Mouse (Mus musculus) testis, adult 2 months (tissue): ENCODE measurements around the gene Fkbp15. TPM values are rescaled to one million over a fixed set of nuclear protein-coding genes. Genes with fewer than 3 reads are reported as not detected.

Experiments
- H3K27ac ChIP-seq: fragments of 200-500 bp; 2 replicates; pipeline ENCODE4 v1.5.1; 2012; ENCODE audit warnings: low read depth, low read length; ENCODE audit not compliant: control insufficient read depth, insufficient read depth
- H3K27me3 ChIP-seq: fragments of 200-500 bp; 2 replicates; pipeline ENCODE4 v1.6.1; 2012; ENCODE audit warnings: mild to moderate bottlenecking, low read length, moderate library complexity; ENCODE audit not compliant: control insufficient read depth, insufficient read depth
- H3K36me3 ChIP-seq: fragments of 200-500 bp; 2 replicates; pipeline ENCODE4 v1.6.1; 2012; ENCODE audit warnings: mild to moderate bottlenecking, low read length; ENCODE audit not compliant: control insufficient read depth, insufficient read depth
- H3K4me1 ChIP-seq: fragments of 200-500 bp; 2 replicates; pipeline ENCODE4 v1.6.1; 2012; ENCODE audit warnings: low read length; ENCODE audit not compliant: control insufficient read depth, insufficient read depth
- H3K4me3 ChIP-seq: fragments of 200-500 bp; 2 replicates; pipeline ENCODE4 v1.5.1; 2012; ENCODE audit warnings: low read depth, mild to moderate bottlenecking, low read length, moderate library complexity, mixed read lengths; ENCODE audit not compliant: control insufficient read depth
- CTCF ChIP-seq: fragments of 200-500 bp; IDR thresholded peaks from 2 replicates; pipeline ENCODE4 v1.5.1; 2012; ENCODE audit warnings: low read depth, mild to moderate bottlenecking, inconsistent platforms, low read length, moderate library complexity; ENCODE audit not compliant: control insufficient read depth, insufficient read depth, insufficient replicate concordance
- POLR2A ChIP-seq: fragments of 200-500 bp; IDR thresholded peaks from 2 replicates; pipeline ENCODE4 v1.6.1; 2012; ENCODE audit warnings: low read depth, mild to moderate bottlenecking, inconsistent platforms, low read length, moderate library complexity; ENCODE audit not compliant: control insufficient read depth
- polyA plus RNA-seq: library from polyadenylated mRNA; depleted of rRNA; stranded (reverse); fragments of >200 nt; gene quantifications from 2 replicates; pipeline ENCODE4 v1.2.3, GENCODE M21; 2012

Gene Fkbp15
- polyA plus RNA-seq, 1 experiment = 6.1 TPM

GRCm38 (mm10) chr4:62397616-62398365 lies 37.4 kb upstream of the Fkbp15 start:
- H3K4me3 ChIP-seq = no peak overlapping the region
- H3K27ac ChIP-seq = no peak overlapping the region
- H3K36me3 ChIP-seq = no peaks in the 10 kb centered on the region; the same call in none of the 2 replicates
- TF ChIP-seq CTCF = no peak
- no peak for TF ChIP-seq POLR2A
- no peaks in the 10 kb centered on the region for H3K4me1 ChIP-seq
- no peaks in the 10 kb centered on the region for H3K27me3 ChIP-seq

DNA sequence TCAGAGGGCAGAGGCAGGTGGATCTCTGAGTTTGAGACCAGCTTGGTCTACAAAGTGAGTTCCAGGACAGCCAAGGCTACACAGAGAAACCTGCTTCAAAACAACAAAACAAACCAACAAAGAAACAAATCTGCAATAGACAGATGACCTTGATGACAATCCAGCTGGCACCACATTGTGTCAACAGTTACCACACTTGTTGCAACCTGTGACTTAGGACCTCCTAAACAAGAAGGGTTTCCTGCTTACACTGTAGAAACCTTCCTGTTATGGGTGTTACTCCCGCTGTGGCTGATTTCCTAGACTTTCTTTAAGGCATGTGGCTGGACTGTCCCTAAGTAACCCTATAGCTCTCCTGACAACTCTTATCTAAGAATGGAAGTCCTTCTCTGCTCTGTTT lies 35.5 kb upstream of the Fkbp15 start:
- Histone ChIP-seq H3K27ac (no peak overlapping the region), H3K4me3 (no peak overlapping the region), H3K36me3 (peaks cover 1% of the 10 kb centered on the region), H3K27me3 (no peaks in the 10 kb centered on the region), H3K4me1 (no peaks in the 10 kb centered on the region)
- TF ChIP-seq CTCF (no peak), POLR2A (no peak)

DNA sequence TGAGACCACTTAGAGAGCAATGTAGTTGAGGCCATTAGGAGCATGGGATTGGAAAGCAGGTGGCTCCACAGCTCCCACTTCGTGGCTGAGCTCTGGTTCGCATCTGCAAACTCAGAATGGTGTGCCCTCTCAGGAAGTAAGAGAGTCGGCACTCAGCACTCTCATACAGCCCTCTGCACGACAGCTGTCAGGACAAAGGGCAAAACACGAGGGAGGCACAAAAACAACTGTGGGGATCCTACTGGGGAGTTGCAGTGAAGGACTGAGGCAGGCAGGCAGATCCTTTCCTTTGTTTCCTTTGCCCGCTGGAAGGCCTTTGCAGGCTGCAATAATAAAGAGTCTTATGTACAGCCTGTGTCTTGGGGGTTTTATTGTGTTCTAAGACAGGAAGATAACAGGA lies 33.1 kb upstream of the Fkbp15 start:
- Histone ChIP-seq H3K4me1 (no peaks in the 10 kb centered on the region), H3K36me3 (peaks cover 3% of the 10 kb centered on the region), H3K4me3 (no peak overlapping the region), H3K27ac (no peak overlapping the region), H3K27me3 (no peaks in the 10 kb centered on the region)
- TF ChIP-seq POLR2A = no peak
- no peak for TF ChIP-seq CTCF

DNA sequence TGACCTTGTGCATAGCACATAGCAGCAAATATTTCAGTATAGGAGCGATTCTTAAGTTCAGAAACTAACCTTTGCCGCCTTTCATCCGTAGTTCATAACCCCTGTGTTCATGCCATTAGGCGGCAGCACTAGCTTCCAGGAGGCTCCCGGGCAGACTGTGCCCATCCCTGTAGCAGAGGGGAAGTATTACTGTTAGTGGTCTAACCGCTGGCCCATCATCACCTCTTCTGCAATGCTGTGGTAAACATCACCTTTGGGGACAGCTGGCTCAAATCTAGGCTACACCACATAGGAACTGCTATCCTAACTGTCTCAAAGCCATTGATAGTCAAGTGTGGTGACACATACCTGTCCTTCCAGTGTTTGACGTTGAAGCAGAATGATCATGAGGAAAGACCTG lies 31.5 kb upstream of the Fkbp15 start:
- TF ChIP-seq POLR2A (no peak), CTCF (no peak)
- Histone ChIP-seq H3K36me3 (peaks cover 3% of the 10 kb centered on the region), H3K27ac (no peak overlapping the region), H3K4me1 (no peaks in the 10 kb centered on the region), H3K27me3 (no peaks in the 10 kb centered on the region), H3K4me3 (no peak overlapping the region)

- Histone ChIP-seq H3K4me1 (no peaks in the 10 kb centered on the region), H3K27ac (no peak overlapping the region), H3K36me3 (peaks cover 3% of the 10 kb centered on the region), H3K27me3 (no peaks in the 10 kb centered on the region), H3K4me3 (no peak overlapping the region)
- TF ChIP-seq POLR2A (no peak), CTCF (no peak)
Observed at GRCm38 (mm10) chr4:62389592-62390512, 29.5 kb upstream of the Fkbp15 start.

- H3K27ac ChIP-seq = no peak overlapping the region
- TF ChIP-seq POLR2A = no peak
- no peak for TF ChIP-seq CTCF
- no peaks in the 10 kb centered on the region for H3K4me1 ChIP-seq
- no peak overlapping the region for H3K4me3 ChIP-seq
- peaks cover 1% of the 10 kb centered on the region; the same call in 1 of the 2 replicates for H3K36me3 ChIP-seq
- H3K27me3 ChIP-seq = no peaks in the 10 kb centered on the region
Observed at GRCm38 (mm10) chr4:62385439-62385838, 25.1 kb upstream of the Fkbp15 start.

DNA sequence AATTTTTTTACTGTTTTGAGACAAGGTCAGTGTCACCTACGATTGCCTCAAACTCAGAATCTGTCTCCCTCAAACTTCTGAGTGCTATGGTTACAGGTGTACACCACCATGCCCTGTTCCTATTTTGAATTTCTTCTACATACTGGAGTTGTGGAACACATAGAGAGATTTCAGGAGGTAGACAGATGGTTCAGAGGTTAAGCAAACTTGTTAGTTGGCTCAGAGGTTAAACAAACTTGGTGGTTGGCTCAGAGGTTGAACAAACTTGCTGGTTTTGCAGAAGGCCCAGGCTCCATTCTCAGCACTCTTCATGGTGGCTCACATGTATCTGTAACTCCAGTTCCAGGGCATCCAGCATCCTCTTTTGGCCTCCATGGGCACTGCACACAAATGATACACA lies 23.8 kb upstream of the Fkbp15 start:
- H3K27me3 ChIP-seq = no peaks in the 10 kb centered on the region
- H3K4me1 ChIP-seq = no peaks in the 10 kb centered on the region
- no peaks in the 10 kb centered on the region for H3K36me3 ChIP-seq
- H3K4me3 ChIP-seq = no peak overlapping the region
- no peak overlapping the region for H3K27ac ChIP-seq
- no peak for TF ChIP-seq CTCF
- TF ChIP-seq POLR2A = no peak
